Mouse (Mus musculus): Measurements from ENCODE around the gene Fry. TPM values are rescaled to one million over a fixed set of nuclear protein-coding genes. Genes with fewer than 3 reads are reported as not detected.

The Fry gene
- polyA plus RNA-seq, 1 experiment from 2014 or later: 5.5 TPM

DNA sequence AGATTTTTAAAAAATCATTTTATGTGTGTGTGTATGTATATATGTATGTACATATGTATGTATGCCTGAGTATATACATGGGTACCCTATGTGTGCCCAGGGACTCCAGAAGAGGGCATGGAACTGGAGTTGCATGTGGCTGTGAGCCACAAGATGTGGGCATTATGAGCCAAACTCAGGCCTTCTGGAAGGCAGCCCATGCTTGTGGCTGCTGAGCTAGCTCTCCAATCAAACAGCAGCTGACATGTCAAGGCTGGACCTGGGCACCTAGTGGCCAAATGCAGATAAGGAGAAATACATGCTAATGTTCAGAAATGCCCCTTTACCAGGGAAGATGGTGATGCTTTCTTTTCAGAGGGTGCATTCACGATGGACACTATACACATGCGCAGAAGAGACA, 213.4 kb downstream of the Fry start:
- Histone ChIP-seq H3K27me3 (replicated peaks; ENCODE audit: control insufficient read depth, insufficient read depth, low read length) (no peaks in the 10 kb centered on the region), H3K27ac (ENCODE audit: low read depth, low read length) (no peak overlapping the region), H3K4me1 (replicated peaks; ENCODE audit: control insufficient read depth, insufficient read depth, low read length) (0 out of 2 replicates have a peak, but pooled peaks cover 6% of the 10 kb centered on the region), H3K36me3 (ENCODE audit: control insufficient read depth, insufficient read depth) (no peaks in the 10 kb centered on the region), H3K9me3 (ENCODE audit: control insufficient read depth) (no peaks in the 10 kb centered on the region), H3K4me2 (replicated peaks; ENCODE audit: low read depth) (no peak overlapping the region), H3K9ac (ENCODE audit: low read depth, low read length) (no peak overlapping the region), H3K4me3 (ENCODE audit: low read depth, low read length) (no peak overlapping the region)
- WGBS: 72% methylated on average over 2 of the region's 2 CpGs
- ATAC-seq: no peak
- peak; percentile 14; the same call in 1 of the 2 replicates for TF ChIP-seq CTCF (IDR thresholded peaks at IDR 0.05; ENCODE audit: low read depth)

DNA sequence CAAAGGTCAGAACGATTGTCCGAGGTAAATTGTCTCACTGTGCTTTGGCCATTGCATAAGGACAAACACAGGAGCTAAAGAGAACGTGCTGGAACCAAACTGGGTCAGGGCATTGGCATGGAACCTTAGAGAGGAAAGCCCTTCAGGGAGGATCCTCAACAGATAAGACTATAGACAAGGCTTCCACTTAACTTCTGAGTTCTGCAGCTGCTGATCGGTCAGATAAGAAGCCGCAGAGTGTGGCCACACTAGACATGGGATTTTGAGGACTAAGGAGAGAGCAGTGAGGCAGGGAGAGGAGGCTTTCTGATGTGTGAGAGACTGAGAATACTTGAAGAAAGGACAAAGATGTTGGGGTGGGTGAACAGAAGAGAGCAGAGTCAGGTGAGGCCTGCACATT, 214.4 kb downstream of the Fry start:
- 31% methylated on average over 5 of the region's 5 CpGs for WGBS
- H3K27ac ChIP-seq (ENCODE audit: low read depth, low read length): no peak overlapping the region
- no peak overlapping the region for H3K9ac ChIP-seq (ENCODE audit: low read depth, low read length)
- no peak for TF ChIP-seq CTCF (IDR thresholded peaks at IDR 0.05; ENCODE audit: low read depth)
- H3K27me3 ChIP-seq (replicated peaks; ENCODE audit: control insufficient read depth, insufficient read depth, low read length): no peaks in the 10 kb centered on the region
- 0 out of 2 replicates have a peak, but pooled peaks cover 6% of the 10 kb centered on the region for H3K4me1 ChIP-seq (replicated peaks; ENCODE audit: control insufficient read depth, insufficient read depth, low read length)
- H3K36me3 ChIP-seq (ENCODE audit: control insufficient read depth, insufficient read depth): no peaks in the 10 kb centered on the region
- H3K9me3 ChIP-seq (ENCODE audit: control insufficient read depth): no peaks in the 10 kb centered on the region
- ATAC-seq: no peak
- H3K4me2 ChIP-seq (replicated peaks; ENCODE audit: low read depth): no peak overlapping the region
- H3K4me3 ChIP-seq (ENCODE audit: low read depth, low read length): no peak overlapping the region

DNA sequence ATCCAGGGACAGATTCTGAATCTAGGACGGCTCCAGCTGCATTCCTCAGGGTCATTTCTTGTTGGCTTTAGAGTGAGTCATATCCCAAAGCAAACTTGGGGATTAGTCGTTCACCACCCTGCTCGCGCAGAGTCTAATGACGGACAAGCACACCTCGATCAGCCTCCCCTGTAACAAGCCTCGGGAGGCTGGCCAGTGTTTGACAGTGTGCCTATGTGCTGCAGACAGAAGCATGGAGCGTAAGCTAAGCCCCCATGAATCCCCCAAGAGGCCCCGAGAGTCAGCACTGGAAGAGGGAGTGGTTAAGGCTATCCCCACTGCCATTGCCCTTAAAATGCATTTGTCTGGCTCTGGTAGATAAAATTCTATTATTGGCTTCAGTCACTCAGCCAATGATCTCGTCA, 214.9 kb downstream of the Fry start:
- H3K9me3 ChIP-seq (ENCODE audit: control insufficient read depth): no peaks in the 10 kb centered on the region
- H3K27ac ChIP-seq (ENCODE audit: low read depth, low read length): no peak overlapping the region
- WGBS: 41% methylated on average over 10 of the region's 10 CpGs
- ATAC-seq: peak; percentile 16; the same call in 1 of the 2 replicates
- no peak for TF ChIP-seq CTCF (IDR thresholded peaks at IDR 0.05; ENCODE audit: low read depth)
- H3K4me3 ChIP-seq (ENCODE audit: low read depth, low read length): no peak overlapping the region
- H3K27me3 ChIP-seq (replicated peaks; ENCODE audit: control insufficient read depth, insufficient read depth, low read length): no peaks in the 10 kb centered on the region
- H3K4me1 ChIP-seq (replicated peaks; ENCODE audit: control insufficient read depth, insufficient read depth, low read length): 0 out of 2 replicates have a peak, but pooled peaks cover 6% of the 10 kb centered on the region
- no peak overlapping the region for H3K9ac ChIP-seq (ENCODE audit: low read depth, low read length)
- H3K4me2 ChIP-seq (replicated peaks; ENCODE audit: low read depth): peak overlapping the region; percentile 21; the same call in 1 of the 2 replicates
- no peaks in the 10 kb centered on the region for H3K36me3 ChIP-seq (ENCODE audit: control insufficient read depth, insufficient read depth)

DNA sequence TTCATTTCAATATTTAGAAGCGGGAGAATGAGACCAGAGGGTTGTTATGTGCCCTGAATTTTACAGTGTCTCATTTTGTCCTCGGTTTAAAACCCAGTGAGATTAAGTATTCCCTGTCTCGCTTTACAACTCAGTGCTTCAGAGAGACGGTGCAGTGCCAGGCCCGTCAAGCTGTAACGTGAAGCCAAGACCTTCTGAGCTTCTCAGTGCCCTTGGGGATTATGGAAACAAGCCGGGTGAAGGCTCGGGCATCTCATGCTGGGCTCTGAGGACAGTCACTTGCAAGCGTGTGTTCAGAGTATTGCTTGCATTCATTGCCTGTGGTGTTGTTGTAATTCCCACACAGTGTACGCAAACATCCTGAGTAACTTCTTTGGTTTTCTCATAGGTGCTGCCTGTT, 218.0 kb downstream of the Fry start:
- 82% methylated on average over 10 of the region's 10 CpGs for WGBS
- no peak for ATAC-seq

DNA sequence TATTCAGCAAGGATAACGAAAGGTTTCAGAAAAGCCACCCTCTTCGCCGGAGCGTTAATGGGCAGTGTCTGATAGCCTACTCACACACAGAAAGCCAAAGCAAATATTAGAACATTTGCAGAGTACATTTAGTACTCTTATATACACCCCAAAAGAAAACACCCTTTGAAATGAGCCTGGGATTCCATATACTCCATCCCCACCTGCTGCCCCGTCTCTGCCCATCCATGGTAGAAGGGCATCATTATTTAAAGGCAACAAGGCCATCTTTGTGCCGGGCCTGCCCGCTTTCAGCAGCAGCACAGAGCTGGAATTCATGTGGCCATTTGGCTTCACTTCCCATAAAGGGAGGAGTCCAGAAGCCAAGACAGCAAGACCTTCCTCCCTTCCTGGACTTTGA, 219.3 kb downstream of the Fry start:
- Histone ChIP-seq H3K27ac (ENCODE audit: low read depth, low read length) (no peak overlapping the region), H3K4me3 (ENCODE audit: low read depth, low read length) (no peak overlapping the region), H3K9me3 (ENCODE audit: control insufficient read depth) (no peaks in the 10 kb centered on the region), H3K36me3 (ENCODE audit: control insufficient read depth, insufficient read depth) (no peaks in the 10 kb centered on the region), H3K4me2 (replicated peaks; ENCODE audit: low read depth) (no peak overlapping the region), H3K9ac (ENCODE audit: low read depth, low read length) (no peak overlapping the region), H3K4me1 (replicated peaks; ENCODE audit: control insufficient read depth, insufficient read depth, low read length) (0 out of 2 replicates have a peak, but pooled peaks cover 5% of the 10 kb centered on the region), H3K27me3 (replicated peaks; ENCODE audit: control insufficient read depth, insufficient read depth, low read length) (no peaks in the 10 kb centered on the region)
- 63% methylated on average over 7 of the region's 7 CpGs for WGBS
- no peak for ATAC-seq
- no peak for TF ChIP-seq CTCF (IDR thresholded peaks at IDR 0.05; ENCODE audit: low read depth)

More for the DNA sequence above, 218.0 kb downstream of the Fry start:
- Histone ChIP-seq H3K4me3 (ENCODE audit: low read depth, low read length) (no peak overlapping the region), H3K9me3 (ENCODE audit: control insufficient read depth) (no peaks in the 10 kb centered on the region), H3K27ac (ENCODE audit: low read depth, low read length) (no peak overlapping the region), H3K9ac (ENCODE audit: low read depth, low read length) (no peak overlapping the region), H3K4me1 (replicated peaks; ENCODE audit: control insufficient read depth, insufficient read depth, low read length) (0 out of 2 replicates have a peak, but pooled peaks cover 6% of the 10 kb centered on the region), H3K27me3 (replicated peaks; ENCODE audit: control insufficient read depth, insufficient read depth, low read length) (no peaks in the 10 kb centered on the region), H3K36me3 (ENCODE audit: control insufficient read depth, insufficient read depth) (no peaks in the 10 kb centered on the region), H3K4me2 (replicated peaks; ENCODE audit: low read depth) (no peak overlapping the region)
- TF ChIP-seq CTCF (IDR thresholded peaks at IDR 0.05; ENCODE audit: low read depth): no peak

DNA sequence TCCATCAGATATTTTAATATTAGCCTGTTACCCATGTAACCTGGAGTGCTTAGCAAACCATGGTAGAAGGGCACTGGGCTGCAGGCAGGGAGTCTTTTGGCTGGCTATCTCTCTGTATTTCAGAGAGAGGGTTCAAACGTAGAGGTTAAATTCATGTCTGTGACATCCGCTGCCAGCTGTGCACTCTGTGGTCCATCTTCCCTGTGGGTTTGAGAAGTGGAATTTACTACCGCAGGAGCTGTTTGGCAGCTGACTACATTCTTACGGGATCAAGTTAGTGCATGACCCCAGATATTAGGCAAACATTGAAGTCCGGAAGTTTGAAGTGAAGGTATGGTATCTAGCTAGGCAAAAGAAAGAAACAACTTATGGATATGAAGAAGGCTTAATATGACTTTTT, 222.5 kb downstream of the Fry start:
- 28% methylated on average over 5 of the region's 5 CpGs for WGBS
- no peak for ATAC-seq

DNA sequence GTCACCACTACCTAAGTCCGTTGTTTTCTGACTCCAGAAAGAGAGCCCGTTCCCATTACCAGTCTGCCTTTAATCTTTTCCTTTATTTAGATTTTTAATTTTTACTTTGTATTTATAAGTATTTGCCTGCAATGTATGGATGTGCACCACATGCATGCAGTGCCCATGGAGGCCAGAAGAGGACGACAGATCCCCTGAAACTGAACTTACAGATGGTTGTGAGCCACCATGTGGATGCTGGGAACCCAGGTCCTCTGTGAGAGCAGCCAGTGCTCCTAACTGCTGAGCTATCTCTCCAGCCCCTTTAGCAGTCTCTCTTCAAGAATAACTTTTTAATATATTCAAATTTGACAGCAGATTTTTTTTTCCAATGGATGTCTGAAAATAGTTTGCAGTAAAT, 223.7 kb downstream of the Fry start:
- Histone ChIP-seq H3K36me3 (ENCODE audit: control insufficient read depth, insufficient read depth) (no peaks in the 10 kb centered on the region; the same call in 1 of the 2 replicates), H3K4me1 (replicated peaks; ENCODE audit: control insufficient read depth, insufficient read depth, low read length) (no peaks in the 10 kb centered on the region), H3K27me3 (replicated peaks; ENCODE audit: control insufficient read depth, insufficient read depth, low read length) (no peaks in the 10 kb centered on the region), H3K9ac (ENCODE audit: low read depth, low read length) (no peak overlapping the region), H3K4me2 (replicated peaks; ENCODE audit: low read depth) (no peak overlapping the region), H3K4me3 (ENCODE audit: low read depth, low read length) (no peak overlapping the region), H3K9me3 (ENCODE audit: control insufficient read depth) (no peaks in the 10 kb centered on the region), H3K27ac (ENCODE audit: low read depth, low read length) (no peak overlapping the region)
- ATAC-seq: no peak
- TF ChIP-seq CTCF (IDR thresholded peaks at IDR 0.05; ENCODE audit: low read depth): peak; percentile 28
- WGBS: 87% methylated on average over 3 of the region's 3 CpGs

More for the DNA sequence above, 222.5 kb downstream of the Fry start:
- Histone ChIP-seq H3K4me1 (replicated peaks; ENCODE audit: control insufficient read depth, insufficient read depth, low read length) (no peaks in the 10 kb centered on the region), H3K27ac (ENCODE audit: low read depth, low read length) (no peak overlapping the region), H3K9ac (ENCODE audit: low read depth, low read length) (no peak overlapping the region), H3K36me3 (ENCODE audit: control insufficient read depth, insufficient read depth) (no peaks in the 10 kb centered on the region), H3K4me3 (ENCODE audit: low read depth, low read length) (no peak overlapping the region), H3K4me2 (replicated peaks; ENCODE audit: low read depth) (no peak overlapping the region), H3K27me3 (replicated peaks; ENCODE audit: control insufficient read depth, insufficient read depth, low read length) (no peaks in the 10 kb centered on the region), H3K9me3 (ENCODE audit: control insufficient read depth) (no peaks in the 10 kb centered on the region)
- TF ChIP-seq CTCF (IDR thresholded peaks at IDR 0.05; ENCODE audit: low read depth): no peak

Data from intestine, postnatal 0 days (tissue).